Mouse (Mus musculus): ENCODE results near the gene Galp. TPM values are rescaled to one million over a fixed set of nuclear protein-coding genes. Genes with fewer than 3 reads are reported as not detected.
"Not testable (repeated sequence)": the region's sequence is repeated elsewhere in the genome, so short reads cannot be mapped to it uniquely, and the experiment has no call there.

Galp gene
- polyA plus RNA-seq, 1 experiment = not detected

DNA sequence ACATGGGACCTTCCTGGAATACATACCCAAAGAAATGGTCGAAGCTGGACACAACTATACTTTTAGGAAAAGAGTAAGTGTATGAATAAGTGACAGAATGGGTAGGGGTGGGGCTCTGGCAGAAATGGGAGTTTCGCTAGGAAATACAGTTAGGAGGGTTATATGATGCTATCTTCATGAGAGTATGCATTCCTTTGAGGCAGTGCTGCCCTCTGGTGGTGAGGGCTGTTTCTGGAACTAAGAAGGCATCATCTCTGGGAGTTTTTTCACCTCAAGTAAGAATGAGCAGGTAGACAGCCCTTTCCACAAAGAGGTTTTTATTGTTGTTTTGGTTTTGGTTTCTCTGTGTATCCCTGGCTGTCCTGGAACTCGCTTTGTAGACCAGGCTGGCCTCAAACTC lies 5.5 kb upstream of the Galp start:
- Histone ChIP-seq H3K4me3 (replicated peaks; ENCODE audit: insufficient read depth, low read depth, low read length) (no peak overlapping the region), H3K4me1 (ENCODE audit: control insufficient read depth, insufficient read depth, low read length) (peaks cover 6% of the 10 kb centered on the region), H3K27me3 (ENCODE audit: control insufficient read depth, insufficient read depth, low read length) (no peaks in the 10 kb centered on the region), H3K27ac (ENCODE audit: insufficient read depth, low read length) (no peak overlapping the region)
- TF ChIP-seq POLR2A (IDR thresholded peaks at IDR 0.05; ENCODE audit: borderline replicate concordance, insufficient read depth, low read length) (no peak), CTCF (IDR thresholded peaks at IDR 0.05; ENCODE audit: borderline replicate concordance, insufficient read depth, low read depth, low read length) (peak; percentile 68)
- DNase-seq = peak; percentile 69 to 82
- 38% methylated on average over 3 of the region's 3 CpGs for WGBS

DNA sequence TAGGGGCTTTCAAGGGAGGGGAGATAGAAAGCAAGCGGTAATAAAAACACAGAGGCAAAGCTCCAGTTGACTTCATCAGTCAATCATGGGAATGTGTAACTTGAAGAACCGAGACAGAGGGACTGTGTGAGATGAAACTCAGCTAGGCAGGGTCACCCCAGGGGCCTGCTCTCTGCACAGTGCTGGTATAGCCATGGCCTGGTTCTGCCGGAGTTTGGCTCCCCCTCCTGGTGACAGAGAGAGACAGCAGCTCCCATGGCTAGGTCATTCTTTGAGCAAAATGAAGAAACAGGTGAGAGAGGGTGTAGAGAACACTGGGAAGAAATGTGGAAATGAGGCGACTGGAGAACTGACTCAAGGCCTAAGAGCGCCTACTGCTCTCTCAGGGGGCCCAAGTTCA lies 2.8 kb upstream of the Galp start:
- Histone ChIP-seq H3K27ac (ENCODE audit: insufficient read depth, low read length) (no peak overlapping the region), H3K4me1 (ENCODE audit: control insufficient read depth, insufficient read depth, low read length) (no peaks in the 10 kb centered on the region), H3K27me3 (ENCODE audit: control insufficient read depth, insufficient read depth, low read length) (no peaks in the 10 kb centered on the region; the same call in 1 of the 2 replicates), H3K4me3 (replicated peaks; ENCODE audit: insufficient read depth, low read depth, low read length) (no peak overlapping the region)
- peak; percentile 66 to 69 for DNase-seq
- 18% methylated on average over 5 of the region's 5 CpGs for WGBS
- no peak for TF ChIP-seq POLR2A (IDR thresholded peaks at IDR 0.05; ENCODE audit: borderline replicate concordance, insufficient read depth, low read length)
- TF ChIP-seq CTCF (IDR thresholded peaks at IDR 0.05; ENCODE audit: borderline replicate concordance, insufficient read depth, low read depth, low read length) = peak; percentile 95

DNA sequence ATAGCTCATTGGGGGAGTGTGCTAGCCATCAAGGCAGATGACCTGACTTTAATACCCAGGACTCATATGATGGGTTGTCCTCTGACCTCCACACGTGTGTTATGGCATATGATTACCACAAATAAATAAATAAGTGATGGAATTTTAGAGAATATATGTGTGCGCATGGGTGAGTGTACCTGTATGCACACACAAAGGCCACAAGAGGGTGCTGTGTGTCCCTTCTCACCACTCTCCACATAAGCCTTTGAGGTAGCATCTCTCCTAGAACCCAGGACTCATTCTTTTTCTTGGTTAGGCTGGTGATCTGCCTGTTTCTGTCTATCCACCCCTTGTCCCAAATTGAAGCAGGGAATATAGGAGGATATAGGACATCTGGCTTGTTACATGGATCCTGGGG lies 1.1 kb upstream of the Galp start:
- H3K27ac ChIP-seq (ENCODE audit: insufficient read depth, low read length) = no peak overlapping the region
- no peaks in the 10 kb centered on the region; the same call in 1 of the 2 replicates for H3K27me3 ChIP-seq (ENCODE audit: control insufficient read depth, insufficient read depth, low read length)
- H3K4me3 ChIP-seq (replicated peaks; ENCODE audit: insufficient read depth, low read depth, low read length) = no peak overlapping the region
- WGBS = 45% methylated on average over 2 of the region's 2 CpGs
- DNase-seq = no peak
- H3K4me1 ChIP-seq (ENCODE audit: control insufficient read depth, insufficient read depth, low read length) = no peaks in the 10 kb centered on the region
- TF ChIP-seq CTCF (IDR thresholded peaks at IDR 0.05; ENCODE audit: borderline replicate concordance, insufficient read depth, low read depth, low read length) (no peak), POLR2A (IDR thresholded peaks at IDR 0.05; ENCODE audit: borderline replicate concordance, insufficient read depth, low read length) (no peak)

DNA sequence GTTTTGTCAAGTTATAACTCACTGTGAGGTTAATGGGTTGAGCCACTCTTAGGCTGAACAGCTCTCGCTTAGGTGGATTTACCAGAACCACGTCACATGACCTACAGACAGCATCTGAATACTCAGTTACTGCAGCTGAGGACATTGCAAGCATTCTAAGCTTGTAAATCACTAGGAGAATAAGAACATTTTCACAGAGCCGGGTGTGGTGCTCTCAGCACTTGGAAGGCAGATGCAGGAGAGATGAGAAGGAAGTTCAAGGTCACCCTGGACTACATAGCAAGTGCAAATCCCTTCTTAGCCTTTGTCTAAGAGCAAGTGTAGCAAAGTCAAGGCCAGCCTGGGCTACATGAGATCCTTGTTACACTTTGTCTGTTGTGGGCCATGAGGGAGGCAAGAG lies 7.3 kb downstream of the Galp start:
- H3K27ac ChIP-seq (ENCODE audit: insufficient read depth, low read length) = no peak overlapping the region
- no peak overlapping the region for H3K4me3 ChIP-seq (replicated peaks; ENCODE audit: insufficient read depth, low read depth, low read length)
- no peaks in the 10 kb centered on the region for H3K27me3 ChIP-seq (ENCODE audit: control insufficient read depth, insufficient read depth, low read length)
- WGBS = 81% methylated on average over 3 of the region's 3 CpGs
- no peaks in the 10 kb centered on the region for H3K4me1 ChIP-seq (ENCODE audit: control insufficient read depth, insufficient read depth, low read length)
- TF ChIP-seq POLR2A (IDR thresholded peaks at IDR 0.05; ENCODE audit: borderline replicate concordance, insufficient read depth, low read length) = no peak
- no peak for TF ChIP-seq CTCF (IDR thresholded peaks at IDR 0.05; ENCODE audit: borderline replicate concordance, insufficient read depth, low read depth, low read length)
- DNase-seq = no peak

DNA sequence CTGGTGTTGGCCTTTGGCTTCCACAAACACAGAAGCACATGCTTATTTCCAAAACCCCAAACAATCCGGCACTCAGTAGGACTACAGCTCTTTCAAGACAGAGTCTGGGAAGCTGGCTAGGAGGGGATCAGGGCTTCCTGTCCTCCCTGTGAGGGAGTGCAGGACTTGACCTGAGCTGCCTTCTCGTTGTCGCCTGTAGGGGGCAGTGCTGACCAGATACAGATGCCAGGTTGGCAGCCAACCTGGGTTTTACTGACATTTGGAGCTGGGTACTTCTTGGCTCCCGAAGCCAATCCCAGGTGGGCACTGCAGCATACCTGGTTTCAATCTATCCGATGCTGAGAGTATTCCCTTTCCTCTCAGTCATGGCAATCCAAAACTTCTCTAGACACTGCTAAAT lies 16.3 kb downstream of the Galp start:
- Histone ChIP-seq H3K27ac (ENCODE audit: insufficient read depth, low read length) (no peak overlapping the region), H3K4me3 (replicated peaks; ENCODE audit: insufficient read depth, low read depth, low read length) (no peak overlapping the region), H3K27me3 (ENCODE audit: control insufficient read depth, insufficient read depth, low read length) (no peaks in the 10 kb centered on the region), H3K4me1 (ENCODE audit: control insufficient read depth, insufficient read depth, low read length) (no peaks in the 10 kb centered on the region)
- 47% methylated on average over 5 of the region's 5 CpGs for WGBS
- TF ChIP-seq CTCF (IDR thresholded peaks at IDR 0.05; ENCODE audit: borderline replicate concordance, insufficient read depth, low read depth, low read length) (peak; percentile 51), POLR2A (IDR thresholded peaks at IDR 0.05; ENCODE audit: borderline replicate concordance, insufficient read depth, low read length) (no peak)
- peak; percentile 14 to 33 for DNase-seq

DNA sequence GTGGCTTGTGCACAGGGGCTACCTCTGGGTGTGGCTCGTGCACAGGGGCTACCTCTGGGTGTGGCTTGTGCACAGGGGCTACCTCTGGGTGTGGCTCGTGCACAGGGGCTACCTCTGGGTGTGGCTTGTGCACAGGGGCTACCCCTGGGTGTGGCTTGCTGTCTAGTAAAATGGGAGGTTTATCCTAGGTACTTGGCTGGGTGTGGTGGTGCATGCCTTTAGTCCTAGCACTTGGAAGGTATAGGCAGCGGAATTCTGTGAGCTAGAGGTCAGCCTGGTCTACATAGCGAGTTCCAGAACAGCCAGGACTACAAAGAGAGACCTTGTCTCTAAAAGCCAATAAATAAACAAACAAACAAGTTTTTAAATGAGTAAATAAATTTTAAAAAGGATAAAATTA lies 17.8 kb downstream of the Galp start:
- not testable (repeated sequence) for H3K27me3 ChIP-seq (ENCODE audit: control insufficient read depth, insufficient read depth, low read length); H3K4me3 ChIP-seq (replicated peaks; ENCODE audit: insufficient read depth, low read depth, low read length); H3K27ac ChIP-seq (ENCODE audit: insufficient read depth, low read length); H3K4me1 ChIP-seq (ENCODE audit: control insufficient read depth, insufficient read depth, low read length); DNase-seq
- WGBS = 64% methylated on average over 4 of the region's 4 CpGs

DNA sequence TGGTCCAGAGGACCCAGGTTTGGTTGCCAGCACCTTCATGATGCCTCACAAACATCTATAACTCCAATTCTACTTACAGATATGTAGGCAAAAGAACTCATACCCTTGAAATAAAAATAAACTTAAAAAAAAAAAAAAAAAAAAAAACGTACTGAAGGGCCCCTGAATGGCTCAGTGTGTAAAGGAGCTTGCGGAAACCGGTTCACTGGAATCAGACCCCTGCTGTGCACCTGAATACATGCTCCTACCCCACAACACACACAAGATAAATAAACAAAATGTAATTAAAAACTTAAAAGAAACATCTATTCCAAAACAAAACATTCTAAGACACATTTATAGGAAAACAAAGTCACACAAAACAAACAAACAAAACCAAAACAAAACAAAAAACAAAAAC lies 23.3 kb downstream of the Galp start:
- Histone ChIP-seq H3K4me1 (ENCODE audit: control insufficient read depth, insufficient read depth, low read length) (no peaks in the 10 kb centered on the region), H3K27ac (ENCODE audit: insufficient read depth, low read length) (no peak overlapping the region), H3K4me3 (replicated peaks; ENCODE audit: insufficient read depth, low read depth, low read length) (no peak overlapping the region), H3K27me3 (ENCODE audit: control insufficient read depth, insufficient read depth, low read length) (no peaks in the 10 kb centered on the region)
- DNase-seq = no peak
- 42% methylated on average over 3 of the region's 3 CpGs for WGBS
- TF ChIP-seq POLR2A (IDR thresholded peaks at IDR 0.05; ENCODE audit: borderline replicate concordance, insufficient read depth, low read length) (no peak), CTCF (IDR thresholded peaks at IDR 0.05; ENCODE audit: borderline replicate concordance, insufficient read depth, low read depth, low read length) (no peak)

DNA sequence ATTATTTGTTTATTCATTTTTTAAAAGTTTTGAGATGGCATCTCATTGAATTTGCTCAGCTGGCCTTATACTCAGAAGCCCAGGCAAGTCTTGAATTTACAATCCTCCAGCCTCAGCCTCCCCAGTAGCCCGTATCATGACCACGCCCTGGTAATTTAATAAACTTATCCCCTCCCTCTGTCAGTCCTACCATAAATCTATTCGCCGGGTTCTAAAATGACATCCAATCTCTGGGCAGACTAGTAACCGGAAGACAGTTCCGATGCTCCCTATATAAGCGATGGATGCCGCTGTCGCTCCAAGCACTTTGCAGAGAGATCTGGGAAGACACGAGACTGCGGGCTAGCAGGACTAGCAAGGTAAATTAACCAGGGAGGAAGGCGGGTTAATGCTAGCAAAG lies 25.1 kb downstream of the Galp start, which contains the start of gene Zscan5b:
Gene Zscan5b, plus strand, starts transcription at position 301 of the 400 bp plus-strand sequence.
- no peaks in the 10 kb centered on the region for H3K27me3 ChIP-seq (ENCODE audit: control insufficient read depth, insufficient read depth, low read length)
- H3K27ac ChIP-seq (ENCODE audit: insufficient read depth, low read length) = no peak within 1 kb of the TSS
- WGBS = 95% methylated on average over 12 of the region's 12 CpGs
- H3K4me3 ChIP-seq (replicated peaks; ENCODE audit: insufficient read depth, low read depth, low read length) = no peak within 1 kb of the TSS
- TF ChIP-seq POLR2A (IDR thresholded peaks at IDR 0.05; ENCODE audit: borderline replicate concordance, insufficient read depth, low read length) = no peak
- TF ChIP-seq CTCF (IDR thresholded peaks at IDR 0.05; ENCODE audit: borderline replicate concordance, insufficient read depth, low read depth, low read length) = no peak
- DNase-seq = no peak
- H3K4me1 ChIP-seq (ENCODE audit: control insufficient read depth, insufficient read depth, low read length) = no peaks in the 10 kb centered on the region

DNA sequence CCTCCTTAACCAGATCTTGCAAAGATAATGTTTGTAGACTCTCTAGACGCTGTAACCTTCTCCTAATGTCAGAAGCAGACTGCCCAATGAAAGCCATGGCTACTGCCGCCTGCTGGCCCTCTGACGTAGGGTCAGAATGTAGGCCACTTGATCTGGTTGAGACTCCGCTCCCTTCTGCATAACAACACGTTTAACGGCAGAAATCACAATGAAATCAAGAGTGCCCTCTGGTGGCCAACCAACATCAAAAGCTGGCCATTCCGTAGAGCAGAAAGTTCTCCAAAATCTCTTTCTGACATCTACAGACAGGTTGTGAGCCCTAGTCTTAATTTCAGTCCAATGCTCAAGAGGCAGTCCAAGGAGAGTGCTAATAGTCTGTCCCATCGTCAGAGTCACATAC lies 31.6 kb downstream of the Galp start:
- not testable (repeated sequence) for H3K27me3 ChIP-seq (ENCODE audit: control insufficient read depth, insufficient read depth, low read length); H3K4me3 ChIP-seq (replicated peaks; ENCODE audit: insufficient read depth, low read depth, low read length); H3K27ac ChIP-seq (ENCODE audit: insufficient read depth, low read length); H3K4me1 ChIP-seq (ENCODE audit: control insufficient read depth, insufficient read depth, low read length)
- peak; percentile 12 to 30 for DNase-seq
- 49% methylated on average over 8 of the region's 8 CpGs for WGBS

Measured in cerebellum, adult 2 months (tissue).